Mouse (Mus musculus) cerebellum, adult 2 months (tissue): ENCODE results near the gene Asxl1.

Experiments used
- CTCF ChIP-seq: fragments of 200-500 bp; IDR thresholded peaks from 2 replicates; pipeline ENCODE4 v1.5.1; 2011; ENCODE audit warnings: low read depth, mild to moderate bottlenecking, control low read depth, low read length, moderate library complexity, borderline replicate concordance; ENCODE audit not compliant: insufficient read depth
- POLR2A ChIP-seq: fragments of 200-500 bp; IDR thresholded peaks from 2 replicates; pipeline ENCODE4 v1.6.1; 2011; ENCODE audit warnings: low read length, control low read depth, borderline replicate concordance; ENCODE audit not compliant: insufficient read depth

DNA sequence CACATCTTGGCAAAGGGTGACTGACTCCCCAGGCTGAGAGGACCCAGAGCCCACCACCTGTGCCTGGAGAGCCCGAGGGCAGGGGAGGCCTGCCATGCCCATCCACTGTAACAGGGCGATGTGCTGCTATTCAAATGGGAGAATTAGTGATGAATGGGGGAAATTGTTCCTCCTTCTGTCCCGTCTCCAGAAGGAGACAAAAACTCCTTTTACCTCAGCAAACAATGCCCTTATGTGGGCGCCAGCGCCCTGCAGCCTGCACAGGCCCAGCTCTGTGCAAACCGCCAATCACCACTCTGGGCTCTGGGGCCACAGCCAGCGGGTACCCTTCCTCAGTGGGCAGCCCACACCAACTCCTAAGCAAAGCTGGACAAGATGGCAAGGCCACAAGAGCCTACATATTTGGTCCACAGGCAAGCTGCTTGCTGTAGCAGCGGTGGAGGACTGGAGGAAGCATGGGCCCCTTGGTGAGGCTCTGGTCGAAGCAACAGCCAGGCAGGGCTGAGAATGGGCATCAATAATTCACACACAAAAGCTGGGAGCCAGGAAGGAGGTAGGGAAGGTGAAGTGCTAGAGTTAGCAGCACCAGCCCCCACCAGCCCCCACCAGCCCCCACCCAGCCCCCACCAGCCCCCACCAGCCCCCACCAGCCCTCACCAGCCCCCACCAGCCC is 80.5 kb downstream of the Asxl1 start:
- no peak for TF ChIP-seq CTCF
- no peak for TF ChIP-seq POLR2A
